Mouse (Mus musculus): ENCODE data around the gene Zfp652. TPM values are rescaled to one million over a fixed set of nuclear protein-coding genes. Genes with fewer than 3 reads are reported as not detected.

Gene Zfp652
- polyA plus RNA-seq, 1 experiment from 2014 or later, result 13.6 TPM

DNA sequence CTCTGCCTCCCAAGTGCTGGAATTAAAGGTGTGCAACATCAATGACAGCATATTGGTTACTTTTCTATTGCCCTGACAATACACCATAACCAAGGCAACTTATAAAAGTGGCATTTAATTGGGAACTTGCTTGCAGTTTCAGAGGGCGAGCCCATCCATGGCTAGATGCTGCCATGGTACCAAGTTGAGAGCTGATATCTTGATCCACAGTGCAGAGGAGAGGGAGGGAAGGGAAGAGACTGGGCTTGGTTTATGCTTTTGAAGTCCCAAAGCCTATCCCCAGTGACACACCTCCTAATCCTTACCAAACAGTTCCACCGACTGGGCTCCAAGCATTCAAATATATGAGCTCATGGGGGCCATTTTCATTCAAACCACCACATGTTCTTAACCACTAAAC lies 101.6 kb downstream of the Zfp652 start:
- Histone ChIP-seq H3K36me3 (ENCODE audit: insufficient read depth) (no peaks in the 10 kb centered on the region), H3K27ac (ENCODE audit: low read depth) (no peak overlapping the region), H3K27me3 (ENCODE audit: insufficient read depth, low read length) (no peaks in the 10 kb centered on the region), H3K4me3 (ENCODE audit: low read depth, low read length) (no peak overlapping the region), H3K4me1 (ENCODE audit: insufficient read depth) (no peaks in the 10 kb centered on the region), H3K4me2 (no peak overlapping the region), H3K9ac (no peak overlapping the region), H3K9me3 (ENCODE audit: low read depth, low read length) (no peaks in the 10 kb centered on the region)
- DNase-seq (no peak), ATAC-seq (ENCODE audit: insufficient read depth) (no peak)
- WGBS, result 75% methylated on average over 2 of the region's 2 CpGs
- TF ChIP-seq CTCF (IDR thresholded peaks at IDR 0.05; ENCODE audit: low read depth), result no peak

GRCm38 (mm10) chr11:95814857-95815256 lies 102.4 kb downstream of the Zfp652 start:
- Histone ChIP-seq H3K27ac (ENCODE audit: low read depth) (no peak overlapping the region), H3K27me3 (ENCODE audit: insufficient read depth, low read length) (no peaks in the 10 kb centered on the region), H3K4me1 (ENCODE audit: insufficient read depth) (no peaks in the 10 kb centered on the region), H3K36me3 (ENCODE audit: insufficient read depth) (no peaks in the 10 kb centered on the region), H3K9ac (no peak overlapping the region), H3K4me3 (ENCODE audit: low read depth, low read length) (no peak overlapping the region), H3K9me3 (ENCODE audit: low read depth, low read length) (no peaks in the 10 kb centered on the region), H3K4me2 (no peak overlapping the region)
- DNase-seq (no peak), ATAC-seq (ENCODE audit: insufficient read depth) (no peak)
- 52% methylated on average over 5 of the region's 5 CpGs for WGBS
- TF ChIP-seq CTCF (IDR thresholded peaks at IDR 0.05; ENCODE audit: low read depth), result no peak

DNA sequence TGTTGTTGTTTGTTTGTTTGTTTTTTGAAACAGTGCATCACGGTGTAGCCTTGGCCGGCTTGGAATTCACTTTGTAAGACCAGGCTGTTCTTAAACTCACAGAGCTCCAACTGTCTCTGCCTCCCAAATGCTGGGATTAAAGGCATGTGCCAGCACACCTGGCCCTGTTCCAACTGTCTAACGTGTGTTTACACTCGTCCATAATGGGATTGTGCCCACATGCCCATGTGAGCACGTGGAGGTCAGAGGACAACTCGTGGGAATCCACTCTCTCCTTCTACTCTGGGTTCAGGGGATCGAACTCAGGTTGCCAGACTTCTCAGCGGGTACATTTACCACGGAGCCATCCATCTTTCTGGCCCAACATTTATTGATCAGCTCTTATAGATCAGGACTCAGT lies 102.9 kb downstream of the Zfp652 start:
- ATAC-seq (ENCODE audit: insufficient read depth) (no peak), DNase-seq (no peak)
- H3K36me3 ChIP-seq (ENCODE audit: insufficient read depth), result no peaks in the 10 kb centered on the region
- H3K4me1 ChIP-seq (ENCODE audit: insufficient read depth), result no peaks in the 10 kb centered on the region
- H3K9me3 ChIP-seq (ENCODE audit: low read depth, low read length), result no peaks in the 10 kb centered on the region
- H3K27me3 ChIP-seq (ENCODE audit: insufficient read depth, low read length), result no peaks in the 10 kb centered on the region
- no peak overlapping the region for H3K4me2 ChIP-seq
- no peak overlapping the region for H3K9ac ChIP-seq
- H3K27ac ChIP-seq (ENCODE audit: low read depth), result no peak overlapping the region
- TF ChIP-seq CTCF (IDR thresholded peaks at IDR 0.05; ENCODE audit: low read depth), result no peak
- H3K4me3 ChIP-seq (ENCODE audit: low read depth, low read length), result no peak overlapping the region
- 64% methylated on average over 9 of the region's 9 CpGs for WGBS

DNA sequence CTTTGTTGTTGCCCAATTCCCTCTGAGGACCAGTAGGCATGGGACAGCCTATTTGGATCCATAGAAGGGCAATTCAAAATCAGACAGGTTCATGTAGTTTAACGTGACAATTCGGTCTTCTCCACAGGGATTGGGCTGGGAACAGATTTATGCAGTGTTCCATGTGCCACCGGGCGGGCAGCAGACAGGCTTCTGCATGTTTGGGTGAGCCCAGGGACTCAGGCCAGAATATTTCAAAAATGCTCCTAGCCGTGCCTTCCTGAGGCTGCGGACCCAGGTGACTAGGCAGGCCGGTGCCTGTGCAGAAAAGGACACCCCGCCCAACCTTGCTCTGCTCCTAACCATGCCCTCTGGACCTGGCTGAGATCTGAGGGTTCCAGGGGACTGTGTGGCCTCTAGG lies 106.7 kb downstream of the Zfp652 start:
- H3K4me1 ChIP-seq (ENCODE audit: insufficient read depth), result no peaks in the 10 kb centered on the region
- ATAC-seq (ENCODE audit: insufficient read depth), result no peak
- WGBS, result 81% methylated on average over 8 of the region's 8 CpGs
- no peak overlapping the region for H3K4me2 ChIP-seq
- no peaks in the 10 kb centered on the region for H3K36me3 ChIP-seq (ENCODE audit: insufficient read depth)
- no peak overlapping the region for H3K27ac ChIP-seq (ENCODE audit: low read depth)
- peaks cover 6% of the 10 kb centered on the region; the same call in 1 of the 2 replicates for H3K27me3 ChIP-seq (ENCODE audit: insufficient read depth, low read length)
- no peak for TF ChIP-seq CTCF (IDR thresholded peaks at IDR 0.05; ENCODE audit: low read depth)
- no peaks in the 10 kb centered on the region for H3K9me3 ChIP-seq (ENCODE audit: low read depth, low read length)
- H3K4me3 ChIP-seq (ENCODE audit: low read depth, low read length), result no peak overlapping the region
- no peak overlapping the region for H3K9ac ChIP-seq
- DNase-seq, result no peak

DNA sequence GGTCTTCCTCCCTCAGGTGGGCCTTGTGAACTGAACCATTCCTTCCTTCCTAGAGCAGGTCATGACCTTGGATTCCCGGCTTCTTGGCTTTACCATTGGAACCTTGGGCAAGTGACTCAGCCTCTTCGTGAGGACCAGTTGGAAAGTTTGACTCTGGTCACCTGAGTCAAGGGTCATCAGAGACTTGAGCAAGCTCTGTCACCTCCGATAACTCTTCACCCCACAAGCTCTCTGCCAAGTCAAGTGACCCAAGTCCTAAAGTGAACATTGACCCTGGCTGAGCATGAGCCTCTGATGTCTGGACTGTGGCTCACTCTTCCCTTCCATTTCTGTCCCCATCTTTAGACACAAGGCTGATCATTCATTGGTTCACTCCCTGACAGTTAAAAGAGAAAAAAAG lies 109.0 kb downstream of the Zfp652 start:
- no peak overlapping the region for H3K4me2 ChIP-seq
- ATAC-seq (ENCODE audit: insufficient read depth) (no peak), DNase-seq (no peak)
- no peak overlapping the region for H3K9ac ChIP-seq
- no peaks in the 10 kb centered on the region for H3K9me3 ChIP-seq (ENCODE audit: low read depth, low read length)
- peaks cover 21% of the 10 kb centered on the region for H3K27me3 ChIP-seq (ENCODE audit: insufficient read depth, low read length)
- no peak overlapping the region for H3K4me3 ChIP-seq (ENCODE audit: low read depth, low read length)
- TF ChIP-seq CTCF (IDR thresholded peaks at IDR 0.05; ENCODE audit: low read depth), result no peak
- 84% methylated on average over 3 of the region's 3 CpGs for WGBS
- H3K4me1 ChIP-seq (ENCODE audit: insufficient read depth), result no peaks in the 10 kb centered on the region
- no peak overlapping the region for H3K27ac ChIP-seq (ENCODE audit: low read depth)
- H3K36me3 ChIP-seq (ENCODE audit: insufficient read depth), result no peaks in the 10 kb centered on the region

GRCm38 (mm10) chr11:95822437-95822836 lies 110.0 kb downstream of the Zfp652 start:
- Histone ChIP-seq H3K4me3 (ENCODE audit: low read depth, low read length) (no peak overlapping the region), H3K9me3 (ENCODE audit: low read depth, low read length) (no peaks in the 10 kb centered on the region), H3K36me3 (ENCODE audit: insufficient read depth) (no peaks in the 10 kb centered on the region), H3K9ac (no peak overlapping the region), H3K27me3 (ENCODE audit: insufficient read depth, low read length) (peaks cover 28% of the 10 kb centered on the region), H3K4me1 (ENCODE audit: insufficient read depth) (no peaks in the 10 kb centered on the region), H3K27ac (ENCODE audit: low read depth) (no peak overlapping the region), H3K4me2 (no peak overlapping the region)
- no peak for ATAC-seq (ENCODE audit: insufficient read depth)
- 97% methylated on average over 4 of the region's 4 CpGs for WGBS
- DNase-seq, result no peak
- TF ChIP-seq CTCF (IDR thresholded peaks at IDR 0.05; ENCODE audit: low read depth), result no peak

DNA sequence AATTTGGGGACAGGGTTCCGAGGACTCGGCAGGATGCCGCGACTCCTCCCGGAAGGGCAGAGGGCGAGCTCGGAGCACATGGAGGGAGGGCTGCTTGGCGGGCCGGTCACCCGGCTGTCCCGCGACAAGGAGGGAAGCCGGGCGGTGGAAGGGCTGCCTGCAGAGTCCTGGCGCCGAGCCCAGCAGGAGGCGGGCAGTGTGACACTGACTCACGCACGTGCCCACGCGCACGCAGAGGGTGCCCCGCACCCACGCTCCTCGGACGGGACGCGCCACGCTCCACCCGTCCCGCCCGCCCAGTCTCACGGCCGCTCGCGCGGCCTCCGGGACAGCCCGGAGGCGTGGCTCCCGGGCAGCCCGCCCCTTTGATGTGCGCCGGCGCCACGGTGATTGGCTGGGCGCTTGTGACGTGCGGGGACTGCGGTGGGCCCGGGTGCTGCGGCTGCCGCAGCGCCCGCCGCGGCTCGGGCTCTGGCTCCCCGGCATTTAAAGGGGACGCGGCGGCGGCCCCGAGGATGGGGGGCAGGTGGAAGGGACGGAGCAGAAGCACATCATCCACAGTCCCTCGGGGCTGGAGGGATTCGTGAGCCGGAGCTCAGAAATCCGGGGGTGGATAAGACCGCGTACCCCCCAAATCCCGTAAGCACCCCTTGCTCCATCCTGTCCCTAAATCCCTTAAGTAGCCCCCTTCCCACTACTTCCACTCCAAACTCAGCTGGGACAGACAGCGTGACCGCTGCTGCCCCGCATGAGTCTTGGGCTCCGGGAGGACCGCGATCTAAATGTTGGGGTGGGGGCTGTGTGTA lies 111.8 kb downstream of the Zfp652 start, which contains the start of gene Phospho1:
Phospho1 (plus strand) TSS at position 429 of the 806 bp plus-strand sequence.
- Histone ChIP-seq H3K4me3 (ENCODE audit: low read depth, low read length) (peak within 1 kb of the TSS; percentile 65), H3K36me3 (ENCODE audit: insufficient read depth) (no peaks in the 10 kb centered on the region), H3K9ac (peak within 1 kb of the TSS; percentile 64), H3K27ac (ENCODE audit: low read depth) (0 out of 2 replicates have a peak within 1 kb of the TSS, but pooled peaks have one; percentile 24), H3K27me3 (ENCODE audit: insufficient read depth, low read length) (peaks cover 44% of the 10 kb centered on the region), H3K9me3 (ENCODE audit: low read depth, low read length) (no peaks in the 10 kb centered on the region), H3K4me2 (peak within 1 kb of the TSS; percentile 100), H3K4me1 (ENCODE audit: insufficient read depth) (no peaks in the 10 kb centered on the region)
- WGBS, result under 1% methylated on average over 71 of the region's 78 CpGs
- peak; percentile 97 for DNase-seq
- TF ChIP-seq CTCF (IDR thresholded peaks at IDR 0.05; ENCODE audit: low read depth), result no peak
- peak; percentile 98 for ATAC-seq (ENCODE audit: insufficient read depth)

Measured in lung, embryonic 14.5 days (tissue).